Mouse (Mus musculus) myocyte (in vitro differentiated cells): ENCODE data around the gene Rarg. TPM values are rescaled to one million over a fixed set of nuclear protein-coding genes. Genes with fewer than 3 reads are reported as not detected.

Experiments used
- H3K27me3 ChIP-seq: one replicate; pipeline ENCODE4 v1.6.1; 2011; ENCODE audit not compliant: control insufficient read depth, insufficient read depth, insufficient read length
- H3K36me3 ChIP-seq: one replicate; pipeline ENCODE4 v1.6.1; 2011; ENCODE audit not compliant: control insufficient read depth, insufficient read depth
- H3K4me2 ChIP-seq: one replicate; pipeline ENCODE4 v1.6.1; 2011; ENCODE audit warnings: low read depth, control low read depth
- H3K4me3 ChIP-seq: one replicate; pipeline ENCODE4 v1.5.1; 2011; ENCODE audit warnings: mild to moderate bottlenecking, control low read depth, moderate library complexity
- H3K79me2 ChIP-seq: one replicate; pipeline ENCODE4 v1.6.1; 2011; ENCODE audit not compliant: control insufficient read depth, insufficient read depth
- H3ac ChIP-seq: one replicate; pipeline ENCODE4 v1.6.1; 2011; ENCODE audit not compliant: control insufficient read depth, insufficient read length
- CEBPB ChIP-seq: IDR thresholded peaks from 2 replicates; pipeline ENCODE4 v1.6.1; 2011; ENCODE audit warnings: mild to moderate bottlenecking, moderate library complexity; ENCODE audit not compliant: poor library complexity, insufficient read depth, severe bottlenecking
- E2F4 ChIP-seq: IDR thresholded peaks from one replicate; pipeline ENCODE4 v1.6.1; 2011; ENCODE audit warnings: mild to moderate bottlenecking, control low read depth, moderate library complexity; ENCODE audit not compliant: insufficient read depth
- MAX ChIP-seq: IDR thresholded peaks from one replicate; pipeline ENCODE4 v1.6.1; 2011; ENCODE audit warnings: low read depth, mild to moderate bottlenecking, control low read depth
- MYOD1 ChIP-seq, 3 experiments: IDR thresholded peaks; one replicate each; pipeline ENCODE4 v1.6.1; 2011; ENCODE audit warnings: control low read depth in 2 of 3, low read depth in 2 of 3, mild to moderate bottlenecking in 2 of 3, moderate library complexity in 1 of 3; ENCODE audit not compliant: insufficient read length in 2 of 3, control insufficient read depth in 1 of 3
- MYOG ChIP-seq, 3 experiments: IDR thresholded peaks; one replicate each; pipeline ENCODE4 v1.6.1; 2011; ENCODE audit warnings: control low read depth in 2 of 3, low read depth in 2 of 3, mild to moderate bottlenecking in 2 of 3; ENCODE audit not compliant: insufficient read length in 2 of 3, control insufficient read depth in 1 of 3, insufficient read depth in 1 of 3
- POLR2A ChIP-seq: IDR thresholded peaks from one replicate; pipeline ENCODE4 v1.6.1; 2011; ENCODE audit warnings: low read depth, mild to moderate bottlenecking, control low read depth, moderate library complexity; ENCODE audit not compliant: insufficient read length
- POLR2AphosphoS2 ChIP-seq: IDR thresholded peaks from one replicate; pipeline ENCODE4 v1.6.1; 2011; ENCODE audit warnings: low read depth, control low read depth; ENCODE audit not compliant: insufficient read length
- REST ChIP-seq: IDR thresholded peaks from one replicate; pipeline ENCODE4 v1.6.1; 2011; ENCODE audit warnings: mild to moderate bottlenecking, control low read depth, moderate library complexity; ENCODE audit not compliant: insufficient read depth, insufficient read length
- SRF ChIP-seq: IDR thresholded peaks from one replicate; pipeline ENCODE4 v1.6.1; 2011; ENCODE audit warnings: low read depth; ENCODE audit not compliant: control insufficient read depth, insufficient read length
- TCF12 ChIP-seq: IDR thresholded peaks from one replicate; pipeline ENCODE4 v1.6.1; 2011; ENCODE audit warnings: mild to moderate bottlenecking, control low read depth; ENCODE audit not compliant: poor library complexity, insufficient read depth, severe bottlenecking
- TCF3 ChIP-seq: IDR thresholded peaks from one replicate; pipeline ENCODE4 v1.6.1; 2011; ENCODE audit warnings: low read depth, control low read depth; ENCODE audit not compliant: insufficient read length
- USF1 ChIP-seq: IDR thresholded peaks from one replicate; pipeline ENCODE4 v1.6.1; 2011; ENCODE audit warnings: low read depth, mild to moderate bottlenecking, control low read depth, moderate library complexity
- polyA plus RNA-seq: library from polyadenylated mRNA; unstranded; fragments of >200 nt; fragmentation: generic; extraction: Trizol; gene quantifications from one replicate; pipeline ENCODE4 v1.2.1, GENCODE M21; 2012; ENCODE audit warnings: missing spikeins

The Rarg gene
- polyA plus RNA-seq, 1 experiment, result 63.8 TPM

DNA sequence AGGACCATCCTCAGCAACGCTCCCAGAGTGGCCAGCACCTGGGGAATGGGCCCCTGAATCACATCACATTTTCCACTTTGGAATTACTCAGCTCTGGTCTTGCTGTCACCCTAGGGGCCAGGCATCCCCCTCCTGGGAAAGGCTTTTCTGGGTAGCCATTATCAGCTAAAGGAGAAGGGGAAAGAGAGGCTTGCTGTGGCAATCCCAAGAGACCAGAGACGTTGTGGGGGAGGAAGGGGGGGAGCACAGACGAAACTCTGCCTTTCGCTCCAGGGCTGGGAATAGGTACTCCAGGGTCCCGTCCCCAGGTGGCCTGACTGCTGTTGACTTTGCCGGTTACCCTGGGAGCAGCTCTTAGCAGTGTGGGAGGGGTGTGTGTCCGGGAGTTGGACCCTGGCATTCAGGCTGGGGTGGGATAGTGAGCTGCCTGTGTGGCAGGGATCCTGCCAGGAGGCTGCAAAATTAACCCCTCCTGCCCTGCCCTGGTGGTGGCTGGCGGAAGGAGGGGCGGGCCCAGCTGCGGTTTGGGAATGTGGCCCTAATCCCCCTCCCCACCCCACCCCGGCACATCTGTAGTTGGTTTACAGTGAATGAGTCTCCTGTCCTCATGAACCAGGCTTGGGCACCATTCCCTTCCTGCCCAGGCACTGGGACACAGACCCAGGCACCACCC lies 1.4 kb upstream of the Rarg start:
- peak overlapping the region; percentile 99 for H3K4me2 ChIP-seq
- peaks cover 5% of the 10 kb centered on the region for H3K79me2 ChIP-seq
- no peaks in the 10 kb centered on the region for H3K27me3 ChIP-seq
- H3K36me3 ChIP-seq, result no peaks in the 10 kb centered on the region
- TF ChIP-seq POLR2AphosphoS2 (peak; percentile 52), USF1 (no peak), POLR2A (peak; percentile 37)
- H3ac ChIP-seq, result no peak overlapping the region
- peak overlapping the region; percentile 52 for H3K4me3 ChIP-seq

DNA sequence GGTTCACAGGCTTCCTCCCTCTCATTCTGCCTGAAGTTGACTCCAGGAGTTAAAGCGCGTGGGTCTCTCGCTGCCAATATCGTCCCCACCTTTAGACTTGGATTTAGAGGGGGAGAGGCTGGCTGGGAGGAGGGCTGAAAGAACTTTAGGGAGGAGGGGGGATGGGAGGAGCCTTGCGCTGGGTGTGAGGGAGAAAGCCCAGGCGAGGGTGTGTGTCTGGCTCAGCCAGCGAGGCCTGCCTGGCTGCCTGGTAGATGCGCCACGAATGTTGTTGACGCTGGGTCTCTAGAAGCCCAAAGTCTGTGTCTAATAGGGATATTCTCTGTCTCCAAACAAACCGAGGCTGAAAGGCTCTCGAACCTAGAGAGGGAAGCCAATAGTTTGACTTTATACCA lies 756 bp upstream of the Rarg start:
- peak overlapping the region; percentile 99 for H3K4me2 ChIP-seq
- TF ChIP-seq REST, result no peak
- no peak for TF ChIP-seq MYOD1 (IDR thresholded peaks at IDR 0.05; ENCODE audit: control insufficient read depth in 1 of 3, insufficient read length in 2 of 3, low read depth in 2 of 3)
- TF ChIP-seq POLR2AphosphoS2, result peak; percentile 96
- peak; percentile 95 for TF ChIP-seq POLR2A
- no peak for TF ChIP-seq USF1
- TF ChIP-seq E2F4, result no peak
- TF ChIP-seq CEBPB, result no peak
- peaks cover 5% of the 10 kb centered on the region for H3K79me2 ChIP-seq
- no peak overlapping the region for H3ac ChIP-seq
- H3K27me3 ChIP-seq, result no peaks in the 10 kb centered on the region
- peak overlapping the region; percentile 52 for H3K4me3 ChIP-seq
- H3K36me3 ChIP-seq, result no peaks in the 10 kb centered on the region

DNA sequence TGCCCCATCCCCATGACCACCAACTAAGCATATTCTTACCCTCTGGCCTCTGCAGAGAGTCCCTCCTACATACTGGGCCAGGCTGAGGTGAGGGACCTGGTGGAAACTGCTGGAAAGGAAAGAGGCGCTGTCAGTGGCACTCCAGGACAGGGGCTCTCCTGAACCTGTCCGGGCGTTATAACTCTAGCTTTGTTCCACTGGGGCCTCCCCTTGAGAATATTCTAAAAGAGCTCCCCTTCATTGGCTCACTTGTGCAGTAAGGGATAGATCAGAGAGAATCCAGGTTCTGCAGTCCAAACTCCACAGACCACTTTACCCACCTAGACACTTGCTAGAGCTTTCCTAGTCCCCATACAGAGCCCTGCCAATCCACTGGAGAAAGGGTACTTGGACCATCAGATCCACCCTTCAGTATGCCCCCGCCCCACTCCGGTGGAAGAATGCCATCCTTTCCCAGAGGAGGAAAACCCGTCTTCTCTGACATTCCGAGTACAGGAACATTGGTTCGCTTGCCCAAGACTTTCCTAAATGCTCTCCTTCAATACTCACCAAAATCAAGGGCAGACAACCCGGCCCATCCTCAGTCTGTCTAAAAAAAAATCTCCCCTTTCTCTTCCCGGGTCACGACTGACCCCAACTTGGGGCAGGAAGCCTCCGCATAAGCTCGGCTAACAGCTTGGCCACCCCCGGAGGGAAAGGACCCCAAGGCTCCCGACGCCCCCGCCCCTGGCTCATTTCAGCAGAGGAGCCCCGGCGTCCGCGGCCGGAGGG lies 701 bp downstream of the Rarg start:
- TF ChIP-seq TCF12 (no peak), REST (no peak), MYOD1 (IDR thresholded peaks at IDR 0.05; ENCODE audit: control insufficient read depth in 1 of 3, insufficient read length in 2 of 3, low read depth in 2 of 3) (no peak), POLR2AphosphoS2 (no peak), TCF3 (no peak), POLR2A (no peak), SRF (no peak)
- peak overlapping the region; percentile 92 for H3K4me2 ChIP-seq
- H3K36me3 ChIP-seq, result peaks cover 4% of the 10 kb centered on the region
- H3K79me2 ChIP-seq, result peaks cover 5% of the 10 kb centered on the region
- no peaks in the 10 kb centered on the region for H3K27me3 ChIP-seq
- peak overlapping the region; percentile 4 for H3ac ChIP-seq
- H3K4me3 ChIP-seq, result peak overlapping the region; percentile 52

DNA sequence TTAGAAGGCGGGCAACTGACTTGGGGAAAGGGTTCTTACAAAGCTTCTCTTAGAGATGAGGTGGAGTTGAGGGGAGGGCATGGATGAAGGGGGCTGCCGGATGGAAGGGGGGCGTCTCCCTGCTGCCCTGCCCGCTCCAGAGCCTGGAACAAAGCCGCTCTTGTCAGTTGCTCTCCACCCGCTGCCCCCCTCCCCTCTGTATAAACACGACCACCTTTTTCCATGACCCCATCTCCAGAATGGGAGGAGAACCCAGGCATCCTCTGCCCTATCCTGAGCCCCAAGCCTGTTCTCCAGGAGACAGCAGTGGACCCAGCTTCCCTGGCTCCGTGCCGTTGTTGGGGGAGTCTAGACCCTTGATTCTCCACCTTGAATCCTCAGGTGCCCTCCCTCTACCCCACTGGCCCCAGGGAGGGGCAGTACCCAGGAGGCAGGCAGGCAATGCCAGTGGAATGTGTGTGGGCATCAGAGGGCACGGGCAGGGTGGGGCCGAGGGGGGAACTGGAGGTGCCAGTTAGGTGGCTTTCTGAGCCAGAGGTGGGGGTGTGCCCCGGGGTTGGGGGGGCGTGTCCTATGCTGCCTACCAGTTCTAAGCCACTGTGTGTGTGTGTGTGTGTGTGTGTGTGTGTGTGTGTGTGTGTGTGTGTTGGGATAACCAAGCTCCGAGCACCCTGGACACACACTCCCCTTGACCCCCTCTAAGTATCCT lies 1.6 kb downstream of the Rarg start:
- Histone ChIP-seq H3K4me3 (peak overlapping the region; percentile 52), H3K4me2 (peak overlapping the region; percentile 92), H3K27me3 (no peaks in the 10 kb centered on the region), H3ac (no peak overlapping the region), H3K79me2 (peaks cover 5% of the 10 kb centered on the region), H3K36me3 (peaks cover 9% of the 10 kb centered on the region)
- TF ChIP-seq CEBPB (no peak), TCF12 (no peak), E2F4 (no peak), MAX (no peak), USF1 (no peak), SRF (no peak), MYOG (IDR thresholded peaks at IDR 0.05; ENCODE audit: control insufficient read depth in 1 of 3, insufficient read depth in 1 of 3, insufficient read length in 2 of 3, low read depth in 2 of 3) (no peak)

DNA sequence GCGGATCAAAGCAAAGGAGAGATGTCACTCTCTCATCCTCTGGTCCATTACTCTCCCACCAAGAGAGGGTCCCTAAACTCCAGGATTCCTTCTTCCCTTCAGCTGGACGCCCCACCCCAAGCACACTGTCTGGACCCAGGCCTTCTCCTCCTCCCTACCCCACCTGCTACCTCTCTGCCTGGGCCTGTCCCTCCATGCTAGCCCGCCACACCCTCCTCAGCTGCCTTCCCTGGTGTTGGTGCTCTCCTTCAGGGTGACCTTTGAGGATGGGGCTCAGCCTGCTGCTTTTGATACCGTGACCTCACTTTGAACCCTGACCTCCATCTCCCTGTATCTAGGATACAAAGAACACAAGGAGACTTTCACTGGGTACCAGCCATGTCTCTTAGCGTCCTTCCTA lies 6.8 kb downstream of the Rarg start:
- H3K36me3 ChIP-seq, result peaks cover 9% of the 10 kb centered on the region
- peaks cover 5% of the 10 kb centered on the region for H3K79me2 ChIP-seq
- no peak overlapping the region for H3K4me3 ChIP-seq
- TF ChIP-seq MYOD1 (IDR thresholded peaks at IDR 0.05; ENCODE audit: control insufficient read depth in 1 of 3, insufficient read length in 2 of 3, low read depth in 2 of 3), result no peak
- TF ChIP-seq USF1, result no peak
- no peak for TF ChIP-seq TCF12
- TF ChIP-seq SRF, result no peak
- TF ChIP-seq E2F4, result no peak
- TF ChIP-seq CEBPB, result no peak
- no peak for TF ChIP-seq REST
- TF ChIP-seq POLR2A, result no peak
- no peak for TF ChIP-seq MYOG (IDR thresholded peaks at IDR 0.05; ENCODE audit: control insufficient read depth in 1 of 3, insufficient read depth in 1 of 3, insufficient read length in 2 of 3, low read depth in 2 of 3)
- TF ChIP-seq MAX, result no peak
- TF ChIP-seq POLR2AphosphoS2, result no peak
- TF ChIP-seq TCF3, result no peak
- no peak overlapping the region for H3ac ChIP-seq
- no peaks in the 10 kb centered on the region for H3K27me3 ChIP-seq
- no peak overlapping the region for H3K4me2 ChIP-seq
